Mouse (Mus musculus) testis, adult 2 months (tissue): Measurements from ENCODE around the gene Rabep1.

Source experiments
- CTCF ChIP-seq: fragments of 200-500 bp; IDR thresholded peaks from 2 replicates; pipeline ENCODE4 v1.5.1; 2012; ENCODE audit warnings: low read depth, mild to moderate bottlenecking, inconsistent platforms, low read length, moderate library complexity; ENCODE audit not compliant: control insufficient read depth, insufficient read depth, insufficient replicate concordance
- POLR2A ChIP-seq: fragments of 200-500 bp; IDR thresholded peaks from 2 replicates; pipeline ENCODE4 v1.6.1; 2012; ENCODE audit warnings: low read depth, mild to moderate bottlenecking, inconsistent platforms, low read length, moderate library complexity; ENCODE audit not compliant: control insufficient read depth

GRCm38 (mm10) chr11:70982030-70982429, 137.5 kb downstream of the Rabep1 start:
- TF ChIP-seq CTCF (no peak), POLR2A (no peak)
